Mouse (Mus musculus) erythroblast, embryonic 14.5 days (primary cell): ENCODE data around the gene Cdkn2aipnl. TPM values are rescaled to one million over a fixed set of nuclear protein-coding genes. Genes with fewer than 3 reads are reported as not detected.

Source experiments
- H3K27me3 ChIP-seq: 2 replicates; pipeline ENCODE4 v1.6.1; 2012; ENCODE audit warnings: inconsistent platforms; ENCODE audit not compliant: control insufficient read depth
- H3K36me3 ChIP-seq: 2 replicates; pipeline ENCODE4 v1.6.1; 2012; ENCODE audit warnings: mild to moderate bottlenecking, inconsistent platforms; ENCODE audit not compliant: control insufficient read depth
- H3K4me1 ChIP-seq: 2 replicates; pipeline ENCODE4 v1.6.1; 2012; ENCODE audit warnings: inconsistent platforms; ENCODE audit not compliant: control insufficient read depth
- H3K4me3 ChIP-seq: replicated peaks from 2 replicates; pipeline ENCODE3; 2012; ENCODE audit warnings: moderate library complexity, mild to moderate bottlenecking, inconsistent platforms
- H3K9me3 ChIP-seq: 2 replicates; pipeline ENCODE4 v1.6.1; 2012; ENCODE audit warnings: low read length, inconsistent platforms, mixed read lengths; ENCODE audit not compliant: control insufficient read depth
- GATA1 ChIP-seq: IDR thresholded peaks from 2 replicates; pipeline ENCODE4 v1.6.1; 2012; ENCODE audit warnings: low read length, inconsistent platforms, mixed read lengths
- TAL1 ChIP-seq: IDR thresholded peaks from 3 replicates; pipeline ENCODE4 v1.6.1; 2012; ENCODE audit warnings: low read length, inconsistent platforms, mixed read lengths
- polyA plus RNA-seq: library from polyadenylated mRNA; stranded (reverse); fragments of >175 nt; gene quantifications from 2 replicates; pipeline ENCODE4 v1.2.3, GENCODE M21; 2012

The Cdkn2aipnl gene
- polyA plus RNA-seq, 1 experiment = 2.1 TPM

- TF ChIP-seq TAL1 (no peak), GATA1 (no peak)
Observed at GRCm38 (mm10) chr11:52011011-52011410, 43.5 kb downstream of the Cdkn2aipnl start.

GRCm38 (mm10) chr11:52011541-52011940 is 44.1 kb downstream of the Cdkn2aipnl start:
- H3K36me3 ChIP-seq = no peaks in the 10 kb centered on the region
- no peak for TF ChIP-seq TAL1
- no peak for TF ChIP-seq GATA1
- no peaks in the 10 kb centered on the region for H3K9me3 ChIP-seq
- no peaks in the 10 kb centered on the region for H3K27me3 ChIP-seq
- H3K4me3 ChIP-seq = no peak overlapping the region
- no peaks in the 10 kb centered on the region for H3K4me1 ChIP-seq

More at GRCm38 (mm10) chr11:52011011-52011410, 43.5 kb downstream of the Cdkn2aipnl start:
- no peaks in the 10 kb centered on the region for H3K27me3 ChIP-seq
- no peaks in the 10 kb centered on the region for H3K4me1 ChIP-seq
- no peaks in the 10 kb centered on the region for H3K9me3 ChIP-seq
- no peaks in the 10 kb centered on the region for H3K36me3 ChIP-seq
- no peak overlapping the region for H3K4me3 ChIP-seq

- TF ChIP-seq TAL1 (no peak), GATA1 (no peak)
- no peaks in the 10 kb centered on the region for H3K9me3 ChIP-seq
- no peak overlapping the region for H3K4me3 ChIP-seq
Observed at GRCm38 (mm10) chr11:52018217-52018616, 50.8 kb downstream of the Cdkn2aipnl start.

More at GRCm38 (mm10) chr11:52018217-52018616, 50.8 kb downstream of the Cdkn2aipnl start:
- no peaks in the 10 kb centered on the region for H3K36me3 ChIP-seq
- no peaks in the 10 kb centered on the region for H3K4me1 ChIP-seq
- no peaks in the 10 kb centered on the region for H3K27me3 ChIP-seq

Other genes with a start within 250 kb of the Cdkn2aipnl start
- gene Sec24a, start 204.0 kb upstream of the Cdkn2aipnl start, polyA plus RNA-seq = 0.22 and 0.26 TPM in 2 replicates
- gene Sar1b, start 204.0 kb upstream of the Cdkn2aipnl start, polyA plus RNA-seq = 0.27 and 0.65 TPM in 2 replicates
- gene Jade2, start 110.0 kb upstream of the Cdkn2aipnl start, polyA plus RNA-seq = 0.18 and 0.19 TPM in 2 replicates
- gene Ube2b, start 33.1 kb downstream of the Cdkn2aipnl start, polyA plus RNA-seq = 31.1 and 40.0 TPM in 2 replicates
- gene Cdkl3, start 36.6 kb downstream of the Cdkn2aipnl start, polyA plus RNA-seq = not detected in 2 replicates
- 0.82 and 1.1 TPM in 2 replicates for gene Ppp2ca, start 131.0 kb downstream of the Cdkn2aipnl start, polyA plus RNA-seq
- not detected in 2 replicates for gene Olfr1373, start 177.9 kb downstream of the Cdkn2aipnl start, polyA plus RNA-seq
- gene Olfr1371, start 246.3 kb downstream of the Cdkn2aipnl start, polyA plus RNA-seq = not detected in 2 replicates